Mouse (Mus musculus) intestine, embryonic 14.5 days (tissue): ENCODE measurements around the gene Phf5a. TPM values are rescaled to one million over a fixed set of nuclear protein-coding genes. Genes with fewer than 3 reads are reported as not detected.

Source experiments
- ATAC-seq: fragments of 200-750 bp; cut with Nextera tagmentation; replicated peaks from 2 replicates; pipeline ENCODE4 v1.8.0; 2017; ENCODE audit warnings: low read depth, moderate number of reproducible peaks, moderate TSS enrichment, moderate library complexity; ENCODE audit not compliant: low FRiP score, low TSS enrichment
- DNase-seq: peaks from one replicate; pipeline ENCODE4 v3.0.0-alpha.2; 2018; ENCODE audit warnings: low spot score
- H3K27ac ChIP-seq: fragments of 300-500 bp; sonication (generic); 2 replicates; pipeline ENCODE4 v1.5.1; 2014; ENCODE audit warnings: low read depth, mild to moderate bottlenecking, control low read depth
- H3K27me3 ChIP-seq: fragments of 300-500 bp; sonication (generic); replicated peaks from 2 replicates; pipeline ENCODE4 v1.6.1; 2014; ENCODE audit warnings: low read length, control low read depth; ENCODE audit not compliant: control insufficient read depth, insufficient read depth
- H3K36me3 ChIP-seq: fragments of 300-500 bp; sonication (generic); 2 replicates; pipeline ENCODE4 v1.6.1; 2014; ENCODE audit warnings: low read length, control low read depth; ENCODE audit not compliant: control insufficient read depth, insufficient read depth
- H3K4me1 ChIP-seq: fragments of 300-500 bp; sonication (generic); replicated peaks from 2 replicates; pipeline ENCODE4 v1.6.1; 2014; ENCODE audit warnings: low read length, control low read depth, mixed read lengths; ENCODE audit not compliant: control insufficient read depth, insufficient read depth
- H3K4me2 ChIP-seq: fragments of 300-500 bp; sonication (generic); 2 replicates; pipeline ENCODE4 v1.6.1; 2014; ENCODE audit warnings: low read length
- H3K4me3 ChIP-seq: fragments of 300-500 bp; sonication (generic); 2 replicates; pipeline ENCODE4 v1.5.1; 2014; ENCODE audit warnings: low read depth, low read length, control low read depth, mixed read lengths
- H3K9ac ChIP-seq: fragments of 300-500 bp; sonication (generic); 2 replicates; pipeline ENCODE4 v1.6.1; 2014; ENCODE audit warnings: mild to moderate bottlenecking, low read length
- H3K9me3 ChIP-seq: fragments of 300-500 bp; sonication (generic); 2 replicates; pipeline ENCODE4 v1.6.1; 2016; ENCODE audit warnings: low read length, control low read depth; ENCODE audit not compliant: control insufficient read depth
- WGBS: fragments of 180-500 bp; shearing (Covaris S2); extraction: QIAGEN DNeasy Blood & Tissue Kit; methylation state at CpG from one replicate; pipeline ENCODE4 v1.1.7; 2014; 5-methylcytosine and 5-hydroxymethylcytosine counted together
- polyA plus RNA-seq: library from polyadenylated mRNA; unstranded; fragments of >200 nt; fragmentation: Nextera tagmentation; extraction: Ambion mirVana; gene quantifications from 2 replicates; pipeline ENCODE4 v1.2.1, GENCODE M21; 2014

Gene Phf5a
- polyA plus RNA-seq, 1 experiment from 2014 or later, result 179 TPM

DNA sequence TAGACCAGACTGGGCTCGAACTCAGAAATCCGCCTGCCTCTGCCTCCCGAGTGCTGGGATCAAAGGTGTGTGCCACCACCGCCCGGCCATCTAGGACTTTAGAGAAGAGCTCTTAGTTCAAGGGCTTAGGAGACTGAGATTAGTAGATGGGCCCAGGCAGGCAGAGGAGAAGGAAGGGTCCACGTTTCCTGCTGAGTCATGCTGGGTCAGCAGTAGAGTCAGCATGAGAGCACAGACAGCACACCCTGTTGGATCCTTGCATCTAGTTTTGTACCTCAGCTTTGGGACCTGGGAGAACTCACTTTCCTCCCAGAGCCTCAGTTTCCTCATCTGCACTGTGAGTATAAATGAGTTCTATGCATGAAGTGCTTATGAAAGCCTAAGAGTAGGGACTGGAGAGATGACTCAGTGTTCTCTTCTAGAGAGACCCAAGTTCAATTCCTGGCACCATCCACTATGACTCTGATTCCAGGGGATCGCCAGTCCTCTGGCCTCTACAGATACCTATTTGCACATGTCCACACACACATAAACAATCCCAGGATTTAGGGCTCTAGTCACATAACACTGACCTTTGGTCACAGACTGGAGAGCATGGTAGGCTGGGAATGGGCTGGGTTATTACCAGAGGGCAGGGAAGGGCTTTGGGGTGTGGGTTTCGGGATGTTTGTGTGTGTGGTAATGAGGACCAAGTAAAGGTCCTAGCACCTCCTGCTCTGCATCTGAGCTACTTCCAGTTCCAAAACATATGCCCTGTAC is 20.3 kb upstream of the Phf5a start:
- Histone ChIP-seq H3K27ac (no peak overlapping the region), H3K36me3 (peaks cover 70% of the 10 kb centered on the region), H3K4me1 (no peaks in the 10 kb centered on the region), H3K27me3 (no peaks in the 10 kb centered on the region), H3K4me3 (no peak overlapping the region), H3K4me2 (no peak overlapping the region), H3K9ac (no peak overlapping the region), H3K9me3 (no peaks in the 10 kb centered on the region)
- 93% methylated on average over 8 of the region's 8 CpGs for WGBS
- ATAC-seq (no peak), DNase-seq (no peak)

- no peak overlapping the region for H3K27ac ChIP-seq
- no peaks in the 10 kb centered on the region for H3K9me3 ChIP-seq
- WGBS, result 87% methylated on average over 7 of the region's 7 CpGs
- DNase-seq, result no peak
- no peak overlapping the region for H3K4me2 ChIP-seq
- H3K4me3 ChIP-seq, result no peak overlapping the region
- H3K9ac ChIP-seq, result no peak overlapping the region
- peaks cover 65% of the 10 kb centered on the region for H3K36me3 ChIP-seq
- H3K4me1 ChIP-seq, result no peaks in the 10 kb centered on the region
- H3K27me3 ChIP-seq, result no peaks in the 10 kb centered on the region
- ATAC-seq, result no peak
Measured at GRCm38 (mm10) chr15:81891140-81891802, 19.6 kb upstream of the Phf5a start.

DNA sequence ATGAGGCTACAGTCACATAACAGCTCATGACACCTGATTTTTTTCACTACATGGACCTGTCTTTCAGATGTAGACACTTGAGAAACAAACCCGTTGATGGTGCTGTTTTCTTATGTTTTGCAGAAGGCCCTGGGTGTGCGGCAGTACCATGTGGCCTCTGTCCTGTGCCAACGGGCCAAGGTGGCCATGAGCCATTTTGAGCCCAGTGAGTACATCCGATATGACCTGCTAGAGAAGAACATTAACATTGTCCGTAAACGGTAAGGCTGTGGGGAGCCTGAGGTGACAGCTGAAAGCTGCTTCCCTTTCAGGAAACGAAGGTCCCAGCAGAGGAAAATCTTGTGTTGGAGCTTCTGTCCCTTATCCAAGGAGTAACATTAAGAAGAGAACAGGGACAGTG is 17.5 kb upstream of the Phf5a start:
- DNase-seq (no peak), ATAC-seq (no peak)
- Histone ChIP-seq H3K27me3 (no peaks in the 10 kb centered on the region), H3K9me3 (no peaks in the 10 kb centered on the region), H3K27ac (no peak overlapping the region), H3K4me2 (no peak overlapping the region), H3K4me1 (no peaks in the 10 kb centered on the region), H3K36me3 (peaks cover 54% of the 10 kb centered on the region), H3K9ac (no peak overlapping the region), H3K4me3 (no peak overlapping the region)
- WGBS, result 96% methylated on average over 7 of the region's 7 CpGs

- 85% methylated on average over 6 of the region's 6 CpGs for WGBS
- no peak overlapping the region for H3K9ac ChIP-seq
- no peak overlapping the region for H3K4me3 ChIP-seq
- H3K4me1 ChIP-seq, result no peaks in the 10 kb centered on the region
- peaks cover 40% of the 10 kb centered on the region for H3K36me3 ChIP-seq
- H3K27ac ChIP-seq, result no peak overlapping the region
- H3K4me2 ChIP-seq, result no peak overlapping the region
- no peak for DNase-seq
- no peaks in the 10 kb centered on the region for H3K27me3 ChIP-seq
- no peaks in the 10 kb centered on the region for H3K9me3 ChIP-seq
- ATAC-seq, result no peak
Measured at GRCm38 (mm10) chr15:81886795-81887550, 15.3 kb upstream of the Phf5a start.

DNA sequence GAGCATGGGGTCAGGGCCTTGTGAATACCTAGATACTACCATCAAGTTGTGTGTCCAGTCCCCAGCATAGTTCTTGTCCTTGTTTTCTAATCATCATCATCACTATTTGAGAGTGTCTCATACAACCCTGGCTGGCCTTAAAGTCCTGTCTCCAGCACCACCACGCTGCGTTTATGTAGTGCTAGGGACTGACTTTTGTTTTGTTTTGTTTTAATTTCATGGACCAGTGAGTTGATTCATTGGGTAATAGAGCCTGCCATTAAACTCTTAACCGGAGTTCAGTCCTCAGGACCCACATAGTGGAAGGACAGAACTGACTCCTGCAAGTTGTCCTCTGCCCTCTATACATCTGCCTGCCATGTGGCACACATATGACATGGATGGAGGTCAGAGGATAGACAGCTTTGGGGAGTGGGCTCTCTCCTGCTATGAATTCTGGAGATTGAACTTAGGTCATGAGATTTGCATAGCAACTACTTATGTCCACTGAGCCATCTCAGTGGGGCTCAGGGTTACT is 13.8 kb upstream of the Phf5a start:
- Histone ChIP-seq H3K9ac (no peak overlapping the region), H3K27ac (no peak overlapping the region), H3K27me3 (no peaks in the 10 kb centered on the region), H3K4me2 (no peak overlapping the region), H3K9me3 (no peaks in the 10 kb centered on the region), H3K4me3 (no peak overlapping the region), H3K36me3 (peaks cover 26% of the 10 kb centered on the region), H3K4me1 (no peaks in the 10 kb centered on the region)
- ATAC-seq (no peak), DNase-seq (no peak)
- 90% methylated on average over 3 of the region's 3 CpGs for WGBS

DNA sequence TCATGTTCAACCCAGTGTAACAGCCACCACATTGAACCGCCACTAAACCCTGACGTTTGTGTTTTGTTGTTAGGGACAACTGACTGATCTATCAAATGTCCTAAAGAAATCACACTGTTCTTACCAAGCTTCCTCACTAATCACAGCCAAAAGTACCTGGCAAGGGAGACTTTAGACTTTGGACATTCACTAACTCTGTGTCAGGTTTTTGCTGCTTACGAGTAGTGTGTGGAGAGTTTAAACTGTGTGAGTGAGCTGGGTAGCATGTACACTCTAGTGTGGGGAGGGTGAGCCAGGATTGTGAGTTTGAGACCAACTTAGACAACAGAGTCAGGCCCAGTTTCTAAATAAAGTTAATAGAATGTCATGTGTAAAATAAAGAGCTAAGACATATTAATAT is 10.6 kb upstream of the Phf5a start:
- peaks cover 8% of the 10 kb centered on the region; the same call in 1 of the 2 replicates for H3K36me3 ChIP-seq
- no peak for DNase-seq
- ATAC-seq, result no peak
- H3K27ac ChIP-seq, result no peak overlapping the region
- H3K4me1 ChIP-seq, result no peaks in the 10 kb centered on the region
- no peak overlapping the region for H3K4me2 ChIP-seq
- H3K4me3 ChIP-seq, result no peak overlapping the region
- H3K9ac ChIP-seq, result no peak overlapping the region
- WGBS, result 93% methylated on average over 3 of the region's 3 CpGs
- no peaks in the 10 kb centered on the region for H3K9me3 ChIP-seq
- H3K27me3 ChIP-seq, result no peaks in the 10 kb centered on the region

GRCm38 (mm10) chr15:81879531-81880401 is 8.1 kb upstream of the Phf5a start:
- Histone ChIP-seq H3K4me2 (no peak overlapping the region), H3K9me3 (no peaks in the 10 kb centered on the region), H3K4me1 (no peaks in the 10 kb centered on the region), H3K27ac (no peak overlapping the region), H3K27me3 (no peaks in the 10 kb centered on the region), H3K9ac (no peak overlapping the region), H3K4me3 (no peak overlapping the region), H3K36me3 (no peaks in the 10 kb centered on the region)
- ATAC-seq (no peak), DNase-seq (no peak)
- 74% methylated on average over 5 of the region's 5 CpGs for WGBS
